Mouse (Mus musculus): ENCODE data around the gene Polr1b. TPM values are rescaled to one million over a fixed set of nuclear protein-coding genes. Genes with fewer than 3 reads are reported as not detected.

Gene Polr1b
- polyA plus RNA-seq, 1 experiment, result 14.9 TPM

DNA sequence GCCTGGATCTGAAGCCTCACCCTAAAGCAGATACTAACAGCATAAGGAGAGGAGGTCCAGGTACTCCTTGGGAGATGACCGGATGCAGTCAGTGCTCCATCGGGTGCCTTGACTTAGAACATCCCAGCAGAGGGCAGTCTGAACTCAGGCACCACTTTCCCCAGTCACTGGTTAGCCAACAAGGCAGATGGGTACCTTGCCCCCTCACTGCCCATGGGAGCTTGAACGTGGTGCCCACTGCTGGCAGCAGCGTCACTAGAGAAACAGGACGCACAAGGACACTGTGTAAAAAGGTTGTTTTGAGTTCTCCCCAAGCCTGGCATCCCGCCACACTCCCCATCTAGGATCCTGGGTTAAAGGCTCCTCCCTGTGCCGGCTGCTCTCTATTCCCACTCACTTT is 73.7 kb downstream of the Polr1b start:
- 19% methylated on average over 7 of the region's 7 CpGs for WGBS
- peak overlapping the region; percentile 33 for H3K4me3 ChIP-seq (replicated peaks; ENCODE audit: extremely low read depth, low read depth, low read length)
- DNase-seq, result peak; percentile 42
- no peak for TF ChIP-seq POLR2A (IDR thresholded peaks at IDR 0.05; ENCODE audit: borderline replicate concordance, extremely low read depth, low read depth, low read length)
- TF ChIP-seq CTCF (IDR thresholded peaks at IDR 0.05; ENCODE audit: insufficient read depth, low read length), result peak; percentile 87
- H3K4me1 ChIP-seq (ENCODE audit: control insufficient read depth, insufficient read depth, low read length), result peaks cover 2% of the 10 kb centered on the region

GRCm38 (mm10) chr2:129175636-129176035 is 74.8 kb downstream of the Polr1b start:
- no peak for TF ChIP-seq CTCF (IDR thresholded peaks at IDR 0.05; ENCODE audit: insufficient read depth, low read length)
- TF ChIP-seq POLR2A (IDR thresholded peaks at IDR 0.05; ENCODE audit: borderline replicate concordance, extremely low read depth, low read depth, low read length), result no peak
- no peak for DNase-seq
- WGBS, result 25% methylated on average over 2 of the region's 2 CpGs
- peaks cover 2% of the 10 kb centered on the region for H3K4me1 ChIP-seq (ENCODE audit: control insufficient read depth, insufficient read depth, low read length)
- no peak overlapping the region for H3K4me3 ChIP-seq (replicated peaks; ENCODE audit: extremely low read depth, low read depth, low read length)

Other genes with a start within 250 kb of the Polr1b start
- 0.38 and 1.1 TPM in 2 replicates for gene Fbln7, start 238.0 kb upstream of the Polr1b start, polyA plus RNA-seq (2012; rRNA removed)
- gene Zc3h8, start 156.9 kb upstream of the Polr1b start, polyA plus RNA-seq (2012; rRNA removed), result 0.58 and 1.6 TPM in 2 replicates
- 1.00 and 1.3 TPM in 2 replicates for gene Zc3h6, start 133.6 kb upstream of the Polr1b start, polyA plus RNA-seq (2012; rRNA removed)
- gene Gm10762, start 133.3 kb upstream of the Polr1b start, polyA plus RNA-seq (2012; rRNA removed), result 4.2 and 4.6 TPM in 2 replicates
- gene Vinac1, start 52.8 kb upstream of the Polr1b start, polyA plus RNA-seq (2012; rRNA removed), result 0.07 and 0.09 TPM in 2 replicates
- 9.3 and 11.0 TPM in 2 replicates for gene Ttl, start 35.1 kb upstream of the Polr1b start, polyA plus RNA-seq (2012; rRNA removed)
- 22.5 and 24.7 TPM in 2 replicates for gene Chchd5, start 28.7 kb downstream of the Polr1b start, polyA plus RNA-seq (2012; rRNA removed)
- gene Slc20a1, start 97.8 kb downstream of the Polr1b start, polyA plus RNA-seq (2012; rRNA removed), result 17.1 and 23.3 TPM in 2 replicates
- 0.12 and 0.60 TPM in 2 replicates for gene Ckap2l, start 196.2 kb downstream of the Polr1b start, polyA plus RNA-seq (2012; rRNA removed)
- 1.3 and 2.7 TPM in 2 replicates for gene Il1a, start 209.0 kb downstream of the Polr1b start, polyA plus RNA-seq (2012; rRNA removed)

All from lung, adult 2 months (tissue).